Mouse (Mus musculus) frontal cortex, postnatal 14 days (tissue): ENCODE results near the gene Ak9.
"Not testable (repeated sequence)": the region's sequence is repeated elsewhere in the genome, so short reads cannot be mapped to it uniquely, and the experiment has no call there.

Experiments used
- DNase-seq, 2 experiments: peaks; one replicate each; pipeline ENCODE4 v3.0.0; 2022; ENCODE audit warnings: low spot score in 2 of 2

Ak9 gene

DNA sequence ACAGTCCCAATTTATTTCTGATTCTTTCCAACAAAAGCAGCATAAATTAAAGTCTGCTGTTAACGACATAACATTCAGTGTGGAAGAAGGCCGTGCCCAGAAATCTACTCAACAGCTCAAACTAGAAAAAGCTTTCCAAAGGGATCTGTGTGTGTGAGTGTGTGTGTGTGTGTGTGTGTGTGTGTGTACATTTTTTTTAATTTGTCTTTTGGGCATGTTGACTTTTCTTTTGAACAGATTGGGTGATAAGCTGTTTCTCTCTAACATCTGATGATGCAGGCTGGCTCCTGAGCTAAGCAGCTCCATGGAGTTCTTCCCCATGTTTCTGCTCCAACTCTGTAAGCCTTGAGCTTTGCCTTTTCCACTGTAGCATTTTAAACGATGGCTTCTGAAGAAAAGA is 12.1 kb downstream of the Ak9 start:
- DNase-seq: no peak

- no peak for DNase-seq
These were observed 28.8 kb downstream of the Ak9 start for GRCm38 (mm10) chr10:41332533-41333043.

- no peak for DNase-seq
These were observed 37.6 kb downstream of the Ak9 start for GRCm38 (mm10) chr10:41341346-41341745.

DNA sequence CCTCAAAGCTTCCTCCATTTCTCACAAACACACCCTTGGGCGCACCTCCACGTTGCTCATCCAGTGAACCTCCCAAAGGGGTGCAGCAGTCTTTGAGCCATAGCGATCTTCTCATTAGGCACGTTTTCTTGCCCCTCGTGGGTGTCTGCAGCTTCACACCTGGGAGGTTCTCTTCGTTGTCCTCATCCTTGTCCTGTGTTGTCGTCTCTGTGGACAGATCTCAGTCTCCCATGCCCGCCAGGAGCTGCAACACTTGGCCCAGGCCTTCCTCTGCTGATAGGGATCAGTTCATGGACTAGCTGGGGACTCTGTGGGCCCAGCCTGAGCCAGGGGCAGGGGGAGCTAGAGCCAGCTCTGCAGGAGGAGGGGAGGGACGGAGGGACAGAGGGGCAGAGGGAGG is 61.3 kb downstream of the Ak9 start:
- DNase-seq: no peak

DNA sequence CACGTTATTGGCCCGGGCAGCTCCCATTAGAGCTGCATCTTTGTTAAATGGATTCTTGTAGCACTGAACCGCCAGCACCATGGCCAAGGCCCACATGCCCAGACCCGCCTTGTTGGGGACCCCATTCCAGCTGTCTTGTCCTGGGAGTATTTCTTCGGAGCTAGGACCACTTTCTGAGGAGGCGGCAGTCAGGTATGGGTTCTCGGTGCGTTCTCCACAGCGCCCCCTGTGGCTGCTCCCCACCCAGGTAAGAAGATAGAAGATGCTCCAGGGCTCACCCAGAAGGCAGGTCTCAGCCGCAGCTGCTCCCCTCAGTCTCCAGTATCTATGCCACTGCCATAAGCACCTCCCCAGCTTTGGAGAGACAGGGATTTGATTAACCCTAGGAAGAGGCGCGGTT is 76.7 kb downstream of the Ak9 start:
- no peak for DNase-seq

DNA sequence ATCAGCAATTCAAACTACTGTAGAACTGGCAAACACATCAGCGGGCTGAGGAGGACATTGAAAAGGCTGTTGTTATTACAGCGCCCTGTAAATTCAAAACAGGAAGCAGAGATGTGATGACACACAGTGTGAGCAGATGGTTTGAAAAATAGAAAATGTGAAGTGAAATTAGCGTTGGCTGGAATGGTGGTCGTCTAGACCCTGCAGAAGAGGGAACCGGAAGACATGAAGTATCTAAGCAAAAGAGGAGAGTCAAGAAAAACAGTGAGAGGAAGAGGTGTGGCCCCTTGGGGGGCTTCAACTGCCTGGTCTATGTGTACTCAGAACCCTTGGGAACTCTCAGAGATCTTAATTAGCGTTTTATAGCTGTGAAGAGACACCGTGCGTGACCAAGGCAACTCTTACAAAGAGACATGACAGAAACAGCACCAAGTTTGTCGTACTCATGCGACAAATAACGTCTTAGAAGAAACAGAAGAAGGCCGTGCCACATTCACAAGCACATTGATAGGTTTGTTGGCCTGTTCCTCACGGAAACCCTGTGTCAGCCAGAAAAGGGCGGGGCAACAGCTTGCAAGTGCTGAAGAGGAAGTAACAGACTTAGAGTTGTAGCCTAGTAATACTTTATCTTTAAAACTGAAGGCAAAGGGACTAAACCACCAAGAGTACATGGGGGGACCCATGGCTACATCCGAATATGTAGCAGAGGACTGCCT is 81.9 kb downstream of the Ak9 start:
- DNase-seq: peak; percentile 8 to 12

DNA sequence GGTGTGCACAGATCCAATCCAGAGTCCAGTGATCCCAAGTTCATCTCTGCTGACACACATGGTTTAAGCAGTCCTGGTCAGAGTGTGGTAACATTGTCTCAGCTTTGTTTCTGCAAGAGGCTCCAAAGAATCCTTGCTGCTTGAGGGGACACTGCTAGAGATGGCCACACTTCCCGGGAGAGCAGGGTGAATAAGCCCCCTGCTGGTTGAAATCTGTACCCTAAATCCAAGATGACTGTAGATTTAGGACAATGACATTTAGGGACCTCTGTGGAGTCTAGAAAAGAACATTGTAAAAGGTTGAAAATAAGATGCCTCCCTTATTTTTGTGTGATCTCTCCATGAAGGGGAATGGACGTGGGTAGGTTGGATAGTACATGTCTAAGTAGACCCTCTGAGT is 89.8 kb downstream of the Ak9 start:
- no peak for DNase-seq

GRCm38 (mm10) chr10:41401097-41401496 is 97.3 kb downstream of the Ak9 start:
- no peak for DNase-seq

GRCm38 (mm10) chr10:41403364-41403763 is 99.6 kb downstream of the Ak9 start:
- no peak for DNase-seq

- no peak for DNase-seq
These were observed 100.3 kb downstream of the Ak9 start for GRCm38 (mm10) chr10:41403893-41404612.

- DNase-seq: not testable (repeated sequence)
These were observed 106.4 kb downstream of the Ak9 start for GRCm38 (mm10) chr10:41410176-41410575.

GRCm38 (mm10) chr10:41410821-41411220 is 107.0 kb downstream of the Ak9 start:
- DNase-seq: not testable (repeated sequence)

DNA sequence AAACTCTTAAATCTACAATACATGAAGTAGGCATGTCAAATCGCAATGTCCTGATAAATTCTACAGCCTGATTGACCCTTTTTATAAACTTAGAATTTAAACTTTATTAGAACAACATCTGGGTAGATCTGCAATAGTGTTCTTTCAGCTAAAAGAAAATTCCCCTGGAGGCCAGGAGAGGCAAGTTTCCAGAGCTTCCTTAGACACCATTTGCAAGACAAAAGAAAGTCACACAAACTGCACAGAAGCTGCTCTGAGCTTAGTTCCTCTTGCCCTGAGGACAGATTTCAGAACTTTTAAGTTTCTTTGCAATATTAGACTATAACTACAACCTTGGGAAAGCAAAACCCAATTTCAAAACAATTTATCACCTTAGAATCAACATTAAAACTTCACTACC is 109.7 kb downstream of the Ak9 start:
- DNase-seq: not testable (repeated sequence)

DNA sequence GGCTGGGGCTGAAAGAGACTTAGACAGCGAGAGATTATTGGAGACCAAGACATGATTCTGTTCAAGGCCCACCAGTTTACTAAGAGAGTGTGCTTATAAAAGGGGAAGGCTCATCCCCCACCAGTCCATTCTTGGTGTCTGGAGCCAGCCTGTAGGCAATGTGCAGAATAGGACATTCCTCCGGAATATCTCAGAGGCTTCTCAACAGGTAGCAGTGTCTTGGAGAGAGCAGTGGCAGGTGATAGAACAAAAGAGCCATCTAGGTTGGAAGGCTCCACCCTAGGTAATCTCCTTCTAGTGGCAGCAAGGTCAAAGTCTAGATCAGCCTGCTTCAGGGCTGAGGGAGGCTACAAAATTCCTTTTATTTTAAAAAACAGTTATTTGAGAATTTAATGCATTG is 111.6 kb downstream of the Ak9 start:
- DNase-seq: not testable (repeated sequence)

DNA sequence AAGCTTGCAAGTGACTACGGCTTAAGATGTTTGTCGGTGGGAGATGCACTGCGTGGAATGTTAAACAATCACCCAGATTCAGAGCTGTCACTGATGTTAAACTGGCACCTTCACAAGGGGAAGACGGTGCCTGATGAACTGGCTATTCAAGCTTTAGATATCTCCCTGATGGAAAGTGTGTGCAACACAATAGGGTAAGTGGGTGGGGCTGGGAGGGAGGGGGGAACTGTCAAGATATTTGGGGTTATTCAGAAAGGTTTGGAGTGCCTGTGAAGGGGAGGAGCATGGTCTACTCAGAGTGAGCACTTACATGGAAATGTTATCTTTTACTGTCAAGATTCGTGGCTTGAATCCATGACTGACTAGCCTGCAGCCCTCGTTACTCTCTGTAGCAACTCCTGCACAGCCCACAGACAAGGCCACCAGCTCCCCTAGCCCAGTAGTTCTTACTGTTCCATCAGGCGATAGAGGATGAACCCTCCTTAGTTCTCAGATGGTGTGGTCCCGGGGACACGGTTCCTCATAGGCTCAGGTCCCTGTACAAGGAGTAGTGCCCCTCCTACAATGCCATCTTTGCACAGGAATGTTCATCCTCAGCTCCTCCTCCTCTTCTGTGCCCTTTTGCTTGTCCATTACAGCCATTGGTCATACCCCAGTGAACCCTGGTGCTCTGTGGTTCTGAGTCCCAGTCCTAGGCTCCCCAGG is 116.9 kb downstream of the Ak9 start:
- no peak for DNase-seq

- no peak for DNase-seq
These were observed 119.9 kb downstream of the Ak9 start for GRCm38 (mm10) chr10:41423681-41424080.

GRCm38 (mm10) chr10:41426368-41426767 is 122.6 kb downstream of the Ak9 start:
- DNase-seq: no peak

GRCm38 (mm10) chr10:41434624-41435023 is 130.8 kb downstream of the Ak9 start:
- peak in 1 of 2 experiments; percentile 36 for DNase-seq

DNA sequence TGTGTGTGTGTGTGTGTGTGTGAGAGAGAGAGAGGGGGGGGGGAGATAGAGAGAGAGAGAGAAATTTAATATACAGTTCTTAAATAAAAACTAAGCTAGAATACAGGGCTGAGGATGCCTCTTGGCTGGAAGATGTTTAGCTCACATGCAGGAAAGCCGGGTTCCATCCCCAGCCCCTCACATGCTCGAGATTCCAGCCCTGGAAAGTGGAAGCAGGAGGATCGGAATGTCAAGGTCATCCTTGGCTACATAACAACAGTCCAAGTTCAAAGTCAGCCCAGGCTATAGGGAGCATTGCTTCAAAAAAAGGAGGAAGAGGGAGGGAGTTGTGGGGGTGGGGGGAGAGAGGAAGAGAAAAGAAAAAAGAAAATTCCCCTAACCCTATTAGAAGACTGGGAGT is 131.4 kb downstream of the Ak9 start:
- no peak for DNase-seq

GRCm38 (mm10) chr10:41448216-41448615 is 144.4 kb downstream of the Ak9 start:
- no peak for DNase-seq

DNA sequence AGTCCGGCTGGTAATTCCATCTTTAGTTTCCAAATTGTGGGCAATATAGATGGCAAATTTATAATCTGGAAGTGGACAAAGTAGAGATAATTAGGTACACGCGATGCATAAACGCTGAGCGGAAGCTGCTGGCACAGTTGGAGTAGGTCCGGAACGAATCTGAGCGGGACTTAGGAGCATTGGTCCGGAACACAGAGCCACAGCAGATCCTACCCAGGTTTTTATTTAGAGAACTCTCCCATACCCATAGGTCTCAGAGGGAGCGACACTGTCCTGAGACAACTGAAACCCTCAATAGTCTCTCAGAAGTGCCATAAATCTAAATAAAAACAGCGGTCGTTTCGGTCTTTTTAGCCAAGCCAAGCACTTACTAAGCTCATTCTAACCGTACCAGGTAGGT is 145.9 kb downstream of the Ak9 start:
- DNase-seq: no peak

- peak; percentile 87 to 91 for DNase-seq
These were observed 146.4 kb downstream of the Ak9 start, which contains the start of gene Zbtb24 for GRCm38 (mm10) chr10:41450137-41450670. Gene Zbtb24 (plus strand): TSS chr10:41450383.
